Mouse (Mus musculus): ENCODE measurements around the gene Vars. TPM values are rescaled to one million over a fixed set of nuclear protein-coding genes. Genes with fewer than 3 reads are reported as not detected.

The Vars gene
- polyA plus RNA-seq, 1 experiment from 2014 or later, result 63.1 TPM

DNA sequence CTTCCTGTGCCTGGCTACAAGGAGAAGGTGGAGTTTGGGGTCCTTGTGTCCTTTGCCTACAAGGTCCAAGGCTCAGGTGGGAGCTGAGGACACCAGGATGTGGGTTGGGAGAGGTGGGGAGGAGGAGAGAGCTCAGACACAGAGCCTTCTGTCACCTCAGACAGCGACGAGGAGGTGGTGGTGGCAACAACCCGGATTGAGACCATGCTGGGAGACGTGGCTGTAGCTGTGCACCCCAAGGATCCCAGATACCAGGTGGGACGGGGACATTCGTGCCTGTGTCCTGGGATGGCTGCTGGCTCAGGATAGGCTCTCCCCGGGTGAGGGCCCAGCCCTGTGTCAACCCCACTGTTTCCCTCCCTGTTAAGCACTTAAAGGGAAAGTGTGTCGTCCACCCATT is 10.7 kb downstream of the Vars start:
- Histone ChIP-seq H3K27me3 (replicated peaks) (no peaks in the 10 kb centered on the region), H3K9me3 (no peaks in the 10 kb centered on the region), H3K9ac (no peak overlapping the region), H3K4me3 (no peak overlapping the region), H3K4me2 (no peak overlapping the region), H3K36me3 (replicated peaks) (peaks cover 47% of the 10 kb centered on the region), H3K4me1 (0 out of 2 replicates have a peak, but pooled peaks cover 3% of the 10 kb centered on the region), H3K27ac (no peak overlapping the region)
- no peak for ATAC-seq (replicated peaks)
- WGBS, result 91% methylated on average over 8 of the region's 8 CpGs

DNA sequence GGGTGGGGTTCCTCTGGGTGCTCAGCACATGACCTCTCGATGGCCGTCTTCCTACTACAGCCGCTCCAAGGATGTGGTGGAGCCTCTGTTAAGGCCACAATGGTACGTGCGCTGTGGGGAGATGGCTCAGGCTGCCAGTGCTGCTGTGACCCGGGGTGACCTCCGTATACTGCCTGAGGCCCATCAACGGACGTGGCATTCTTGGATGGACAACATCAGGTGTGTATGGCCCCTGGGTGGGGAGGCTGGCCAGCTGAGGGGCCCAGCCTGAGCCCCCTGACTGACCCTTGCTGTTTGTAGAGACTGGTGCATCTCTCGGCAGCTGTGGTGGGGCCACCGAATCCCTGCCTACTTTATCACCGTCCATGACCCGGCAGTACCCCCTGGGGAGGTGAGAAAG is 11.6 kb downstream of the Vars start:
- no peaks in the 10 kb centered on the region for H3K27me3 ChIP-seq (replicated peaks)
- ATAC-seq (replicated peaks), result no peak
- H3K36me3 ChIP-seq (replicated peaks), result peaks cover 47% of the 10 kb centered on the region
- 92% methylated on average over 13 of the region's 13 CpGs for WGBS
- no peak overlapping the region for H3K27ac ChIP-seq
- no peak overlapping the region for H3K4me2 ChIP-seq
- H3K4me3 ChIP-seq, result no peak overlapping the region
- no peaks in the 10 kb centered on the region for H3K9me3 ChIP-seq
- H3K9ac ChIP-seq, result no peak overlapping the region
- 0 out of 2 replicates have a peak, but pooled peaks cover 4% of the 10 kb centered on the region for H3K4me1 ChIP-seq

DNA sequence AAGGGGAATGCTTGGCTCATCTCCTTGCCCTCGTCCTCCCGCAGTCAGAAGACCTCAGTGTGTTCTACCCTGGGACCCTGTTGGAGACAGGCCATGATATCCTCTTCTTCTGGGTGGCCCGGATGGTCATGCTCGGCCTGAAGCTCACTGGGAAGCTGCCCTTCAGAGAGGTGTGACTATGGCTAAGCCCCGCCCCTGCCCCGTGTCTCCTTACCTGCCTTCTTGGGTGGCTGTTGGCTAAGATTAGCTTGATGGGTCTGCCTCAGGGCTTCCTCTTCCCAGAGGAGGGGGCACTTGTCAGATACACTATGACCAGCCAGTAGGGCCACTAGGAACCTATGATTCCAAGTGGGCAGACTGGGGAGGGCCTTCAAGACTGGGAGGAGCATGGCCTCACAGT is 12.4 kb downstream of the Vars start:
- H3K4me2 ChIP-seq, result no peak overlapping the region
- H3K4me1 ChIP-seq, result 0 out of 2 replicates have a peak, but pooled peaks cover 4% of the 10 kb centered on the region
- H3K9ac ChIP-seq, result no peak overlapping the region
- no peak overlapping the region for H3K27ac ChIP-seq
- no peak for ATAC-seq (replicated peaks)
- no peaks in the 10 kb centered on the region for H3K27me3 ChIP-seq (replicated peaks)
- H3K9me3 ChIP-seq, result no peaks in the 10 kb centered on the region
- H3K36me3 ChIP-seq (replicated peaks), result peaks cover 47% of the 10 kb centered on the region
- 88% methylated on average over 6 of the region's 6 CpGs for WGBS
- no peak overlapping the region for H3K4me3 ChIP-seq

DNA sequence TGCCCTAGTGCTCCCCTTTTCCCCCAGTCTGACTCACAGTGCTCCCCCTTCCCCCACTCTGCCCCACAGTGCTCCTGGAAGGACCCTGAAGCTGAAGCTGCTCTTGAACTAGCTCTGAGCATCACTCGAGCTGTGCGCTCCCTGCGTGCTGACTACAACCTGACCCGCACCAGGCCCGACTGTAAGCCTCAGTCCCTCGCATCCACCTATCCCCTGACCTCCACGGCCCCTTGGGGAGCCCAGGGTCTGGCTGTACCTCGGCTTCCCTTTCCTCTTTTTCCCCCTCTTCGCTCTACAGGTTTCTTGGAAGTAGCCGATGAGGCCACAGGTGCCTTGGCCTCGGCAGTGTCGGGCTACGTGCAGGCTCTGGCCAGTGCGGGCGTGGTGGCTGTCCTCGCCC is 14.5 kb downstream of the Vars start:
- Histone ChIP-seq H3K4me1 (0 out of 2 replicates have a peak, but pooled peaks cover 4% of the 10 kb centered on the region), H3K27ac (no peak overlapping the region), H3K36me3 (replicated peaks) (peaks cover 40% of the 10 kb centered on the region), H3K9ac (no peak overlapping the region), H3K9me3 (no peaks in the 10 kb centered on the region), H3K27me3 (replicated peaks) (no peaks in the 10 kb centered on the region), H3K4me3 (no peak overlapping the region), H3K4me2 (no peak overlapping the region)
- ATAC-seq (replicated peaks), result no peak
- WGBS, result 94% methylated on average over 16 of the region's 16 CpGs

DNA sequence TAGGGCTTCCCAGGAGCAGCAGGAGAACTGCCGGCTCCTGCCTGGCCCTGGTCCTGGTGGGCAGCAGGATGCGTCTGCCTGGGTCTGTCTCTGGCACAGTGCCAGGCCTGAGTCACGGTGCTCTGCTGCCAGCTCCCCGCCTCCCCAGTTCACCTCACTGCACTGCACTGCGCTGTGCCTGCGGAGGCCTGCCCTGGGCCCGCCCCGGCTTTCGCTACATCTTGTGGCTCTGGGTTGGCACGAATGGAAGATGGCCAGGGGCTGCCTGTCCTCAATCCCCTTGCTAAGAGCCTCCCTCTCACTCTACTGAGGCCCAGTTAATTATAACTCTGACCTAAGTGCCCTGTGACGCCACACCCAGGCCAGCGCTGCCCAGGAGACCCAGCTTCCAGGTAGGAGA is 15.6 kb downstream of the Vars start, which contains the start of gene Vwa7:
Gene Vwa7 (plus strand): TSS at position 204 of the 400 bp plus-strand sequence.
- no peak within 1 kb of the TSS for H3K9ac ChIP-seq
- peaks cover 5% of the 10 kb centered on the region for H3K4me1 ChIP-seq
- no peaks in the 10 kb centered on the region for H3K27me3 ChIP-seq (replicated peaks)
- 56% methylated on average over 12 of the region's 12 CpGs for WGBS
- no peak within 1 kb of the TSS for H3K27ac ChIP-seq
- 0 out of 2 replicates have a peak, but pooled peaks have one; percentile 28 for ATAC-seq (replicated peaks)
- no peak within 1 kb of the TSS for H3K4me2 ChIP-seq
- no peak within 1 kb of the TSS for H3K4me3 ChIP-seq
- no peaks in the 10 kb centered on the region for H3K9me3 ChIP-seq
- H3K36me3 ChIP-seq (replicated peaks), result peaks cover 30% of the 10 kb centered on the region

DNA sequence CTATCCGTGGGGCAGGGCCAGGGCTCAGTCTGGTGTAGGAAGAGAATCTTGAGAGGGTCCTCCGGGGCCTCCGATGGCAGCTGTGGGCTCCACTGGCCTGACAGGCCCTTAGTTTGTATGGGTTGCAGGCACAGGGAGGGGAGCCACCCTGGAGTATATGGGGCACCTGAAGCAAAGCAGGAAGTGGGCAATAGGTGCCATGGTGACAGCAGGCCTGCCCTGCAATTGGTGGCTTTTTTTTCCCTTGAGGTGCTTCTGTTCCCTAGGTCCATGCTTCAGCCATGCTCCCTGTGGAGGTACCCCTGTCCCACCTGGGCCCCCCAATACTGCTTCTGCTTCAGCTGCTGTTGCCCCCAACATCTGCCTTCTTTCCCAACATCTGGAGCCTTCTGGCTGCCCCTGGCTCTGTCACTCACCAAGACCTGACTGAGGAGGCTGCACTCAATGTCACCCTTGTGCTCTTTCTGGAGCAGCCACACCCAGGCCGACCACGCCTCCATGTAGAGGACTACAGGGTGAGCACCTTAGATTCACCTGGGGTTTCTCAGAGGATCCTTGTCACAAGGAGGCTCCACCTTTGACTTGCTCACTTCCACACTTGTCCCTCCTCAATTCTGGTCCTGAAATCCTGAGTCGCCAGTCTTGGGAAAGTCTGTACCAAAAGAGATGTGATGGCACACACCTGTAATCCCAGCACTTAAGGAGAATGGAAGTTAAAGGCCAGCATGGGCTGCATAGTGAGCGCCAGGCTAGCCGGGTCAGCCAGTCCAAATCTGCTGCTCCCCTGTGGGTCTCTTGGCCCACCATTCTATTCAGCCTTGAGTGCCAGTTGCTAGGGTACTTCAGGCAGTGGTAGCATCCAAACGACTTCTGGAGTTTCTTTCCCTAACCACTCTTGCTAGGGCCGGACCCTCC is 16.3 kb downstream of the Vars start:
- Histone ChIP-seq H3K4me2 (no peak overlapping the region), H3K4me1 (peaks cover 9% of the 10 kb centered on the region), H3K36me3 (replicated peaks) (peaks cover 23% of the 10 kb centered on the region), H3K9me3 (no peaks in the 10 kb centered on the region), H3K27ac (no peak overlapping the region), H3K4me3 (no peak overlapping the region), H3K27me3 (replicated peaks) (no peaks in the 10 kb centered on the region), H3K9ac (no peak overlapping the region)
- WGBS, result 83% methylated on average over 10 of the region's 10 CpGs
- no peak for ATAC-seq (replicated peaks)

DNA sequence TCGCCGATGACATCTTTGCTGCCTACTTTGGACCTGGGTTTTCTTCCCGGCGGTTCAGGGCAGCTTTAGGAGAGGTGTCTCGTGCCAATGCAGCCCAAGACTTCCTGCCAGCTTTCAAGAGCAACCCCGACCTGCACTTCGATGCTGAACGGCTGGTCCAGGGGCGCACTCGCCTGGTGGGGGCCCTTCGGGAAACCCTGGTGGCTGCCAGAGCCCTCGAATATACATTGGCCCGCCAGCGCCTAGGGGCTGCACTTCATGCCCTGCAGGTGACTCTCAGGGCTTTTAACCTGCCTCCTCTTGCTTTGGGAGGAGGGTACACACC is 16.9 kb downstream of the Vars start:
- Histone ChIP-seq H3K9me3 (no peaks in the 10 kb centered on the region), H3K4me1 (peaks cover 9% of the 10 kb centered on the region), H3K27ac (no peak overlapping the region), H3K36me3 (replicated peaks) (peaks cover 17% of the 10 kb centered on the region; the same call in 1 of the 2 replicates), H3K4me2 (no peak overlapping the region), H3K9ac (no peak overlapping the region), H3K4me3 (no peak overlapping the region), H3K27me3 (replicated peaks) (no peaks in the 10 kb centered on the region)
- ATAC-seq (replicated peaks), result no peak
- WGBS, result 75% methylated on average over 14 of the region's 14 CpGs

DNA sequence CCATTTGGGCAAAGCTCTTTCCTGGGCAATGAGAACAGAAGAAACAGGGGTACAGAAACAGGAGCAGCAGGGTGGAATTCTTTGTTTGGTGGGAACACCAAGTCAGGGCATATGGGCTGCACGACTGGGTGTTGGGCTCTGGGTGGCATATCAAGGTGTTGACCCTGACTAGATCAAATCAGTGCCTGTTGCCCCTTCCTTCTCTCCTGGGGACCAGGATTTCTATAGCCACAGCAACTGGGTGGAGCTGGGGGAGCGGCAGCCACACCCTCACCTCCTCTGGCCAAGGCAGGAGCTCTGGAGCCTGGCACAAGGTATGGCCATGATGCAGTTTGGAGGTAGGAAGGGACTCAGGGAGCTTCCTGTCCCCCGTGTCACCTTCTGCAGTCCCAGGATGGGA is 17.4 kb downstream of the Vars start:
- Histone ChIP-seq H3K27me3 (replicated peaks) (no peaks in the 10 kb centered on the region), H3K9me3 (no peaks in the 10 kb centered on the region), H3K4me3 (no peak overlapping the region), H3K4me1 (peaks cover 9% of the 10 kb centered on the region), H3K27ac (no peak overlapping the region), H3K9ac (no peak overlapping the region), H3K4me2 (no peak overlapping the region), H3K36me3 (replicated peaks) (peaks cover 13% of the 10 kb centered on the region; the same call in 1 of the 2 replicates)
- no peak for ATAC-seq (replicated peaks)
- WGBS, result 85% methylated on average over 3 of the region's 3 CpGs

DNA sequence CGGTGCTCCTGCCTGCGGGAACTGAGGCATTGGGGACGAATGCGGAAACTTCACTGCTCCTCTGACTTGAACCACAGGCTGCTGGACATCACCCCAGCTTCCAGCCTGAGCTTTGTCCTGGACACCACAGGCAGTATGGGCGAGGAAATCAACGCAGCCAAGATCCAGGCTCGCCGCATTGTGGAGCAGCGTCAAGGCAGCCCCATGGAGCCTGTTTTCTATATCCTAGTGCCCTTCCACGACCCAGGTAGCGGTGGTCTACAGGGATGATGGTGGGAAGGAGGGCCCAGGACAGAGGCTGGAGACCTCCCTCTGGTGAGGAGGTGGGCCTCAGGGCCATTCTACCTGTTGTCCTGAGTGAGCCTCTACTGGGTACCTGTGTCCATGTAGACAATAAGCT is 19.1 kb downstream of the Vars start:
- Histone ChIP-seq H3K4me2 (no peak overlapping the region), H3K36me3 (replicated peaks) (no peaks in the 10 kb centered on the region; the same call in 1 of the 2 replicates), H3K4me3 (no peak overlapping the region), H3K27me3 (replicated peaks) (no peaks in the 10 kb centered on the region), H3K4me1 (peaks cover 9% of the 10 kb centered on the region), H3K9ac (no peak overlapping the region), H3K27ac (no peak overlapping the region), H3K9me3 (no peaks in the 10 kb centered on the region)
- no peak for ATAC-seq (replicated peaks)
- 78% methylated on average over 11 of the region's 11 CpGs for WGBS

DNA sequence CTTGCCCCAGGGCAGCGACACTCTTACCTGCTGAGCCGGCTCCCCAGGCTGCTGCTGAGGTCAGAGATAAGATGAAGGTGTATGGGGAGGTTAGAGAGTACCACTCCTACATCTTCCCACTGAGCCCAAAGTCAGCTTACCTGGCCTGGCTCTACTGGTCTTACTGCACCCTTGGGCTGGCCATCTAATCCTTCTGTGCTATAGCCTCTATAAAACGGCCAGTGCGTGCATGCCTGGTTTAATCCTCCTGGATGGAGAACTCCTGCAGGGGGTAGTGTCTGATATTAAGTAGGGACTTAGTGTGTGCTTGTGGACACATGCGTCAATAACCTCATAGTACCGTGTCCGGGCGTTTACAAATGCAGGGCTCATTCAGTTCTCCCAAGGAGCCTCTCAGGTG is 19.8 kb downstream of the Vars start:
- no peak overlapping the region for H3K27ac ChIP-seq
- H3K27me3 ChIP-seq (replicated peaks), result no peaks in the 10 kb centered on the region
- no peak for ATAC-seq (replicated peaks)
- H3K4me1 ChIP-seq, result peaks cover 9% of the 10 kb centered on the region
- H3K4me2 ChIP-seq, result no peak overlapping the region
- H3K9me3 ChIP-seq, result no peaks in the 10 kb centered on the region
- H3K9ac ChIP-seq, result no peak overlapping the region
- H3K36me3 ChIP-seq (replicated peaks), result no peaks in the 10 kb centered on the region; the same call in 1 of the 2 replicates
- 82% methylated on average over 8 of the region's 8 CpGs for WGBS
- no peak overlapping the region for H3K4me3 ChIP-seq

DNA sequence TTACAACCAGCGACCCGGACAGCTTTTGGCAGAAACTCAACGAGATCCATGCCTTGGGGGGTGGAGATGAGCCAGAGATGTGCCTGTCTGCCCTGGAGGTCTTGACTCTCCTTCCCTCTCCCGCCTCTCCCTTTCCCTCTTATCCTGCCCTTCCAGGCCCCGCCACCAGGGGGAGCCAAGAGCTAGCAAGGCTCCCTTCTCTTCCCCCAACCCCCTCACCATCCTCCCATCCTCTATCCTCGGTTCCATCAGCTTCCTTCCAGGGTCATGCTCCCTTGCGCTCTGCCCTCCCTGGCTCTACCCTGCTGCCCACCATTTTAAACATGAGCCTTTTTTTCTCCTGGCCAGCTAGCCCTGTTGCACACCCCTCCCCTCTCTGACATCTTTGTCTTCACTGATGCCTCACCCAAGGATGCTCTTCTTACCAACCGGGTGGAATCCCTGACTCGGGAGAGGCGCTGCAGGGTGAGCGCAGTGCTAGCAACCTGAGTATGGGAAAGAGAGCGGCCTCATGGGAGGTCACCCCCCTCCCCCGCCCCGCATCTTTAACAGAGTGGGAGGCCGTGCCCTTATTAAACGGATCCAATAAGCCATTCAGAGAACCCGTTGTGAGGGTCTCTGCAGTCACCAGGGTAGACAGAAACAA is 20.5 kb downstream of the Vars start:
- H3K4me3 ChIP-seq, result no peak overlapping the region
- H3K4me2 ChIP-seq, result peak overlapping the region; percentile 31; the same call in 1 of the 2 replicates
- WGBS, result 4% methylated on average over 17 of the region's 17 CpGs
- H3K36me3 ChIP-seq (replicated peaks), result no peaks in the 10 kb centered on the region
- H3K4me1 ChIP-seq, result peaks cover 8% of the 10 kb centered on the region
- no peaks in the 10 kb centered on the region for H3K9me3 ChIP-seq
- H3K27me3 ChIP-seq (replicated peaks), result no peaks in the 10 kb centered on the region
- no peak overlapping the region for H3K27ac ChIP-seq
- H3K9ac ChIP-seq, result no peak overlapping the region
- peak; percentile 30; the same call in 1 of the 2 replicates for ATAC-seq (replicated peaks)

DNA sequence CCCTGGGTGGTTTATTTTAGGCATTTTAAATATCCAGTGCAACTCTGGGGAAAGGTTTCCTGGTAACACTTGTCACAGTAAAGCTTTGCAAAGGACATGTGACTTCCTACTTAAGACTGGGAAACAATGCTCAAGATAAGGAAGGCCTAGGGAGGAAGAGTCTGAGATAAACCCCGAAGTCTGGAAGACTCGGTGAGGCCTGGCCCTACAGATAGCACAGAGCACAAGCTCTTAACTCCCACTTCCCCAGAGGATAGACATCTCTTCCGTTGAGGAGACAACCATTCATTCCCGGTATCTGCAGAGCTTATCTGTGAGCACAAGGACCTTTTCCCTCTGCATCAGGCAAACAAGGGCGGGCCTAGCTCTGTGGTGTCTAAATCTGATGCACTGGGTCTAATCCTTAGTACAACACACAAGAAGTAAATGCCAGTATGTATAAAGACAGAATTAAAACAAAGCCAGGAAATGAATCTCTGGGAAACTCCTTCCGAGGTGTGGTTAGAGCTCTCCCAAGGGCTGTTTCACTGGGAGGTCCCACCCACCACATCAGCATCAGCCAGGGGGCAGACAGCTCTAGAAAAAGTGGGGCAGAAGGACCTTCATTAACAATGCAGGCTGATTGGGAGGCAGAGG is 21.2 kb downstream of the Vars start:
- H3K4me3 ChIP-seq, result no peak overlapping the region
- no peak overlapping the region for H3K9ac ChIP-seq
- ATAC-seq (replicated peaks), result no peak
- peaks cover 6% of the 10 kb centered on the region for H3K4me1 ChIP-seq
- no peak overlapping the region for H3K4me2 ChIP-seq
- no peaks in the 10 kb centered on the region for H3K9me3 ChIP-seq
- no peaks in the 10 kb centered on the region for H3K36me3 ChIP-seq (replicated peaks)
- H3K27me3 ChIP-seq (replicated peaks), result no peaks in the 10 kb centered on the region
- 47% methylated on average over 6 of the region's 6 CpGs for WGBS
- H3K27ac ChIP-seq, result no peak overlapping the region
